In the genomic region with DNA sequence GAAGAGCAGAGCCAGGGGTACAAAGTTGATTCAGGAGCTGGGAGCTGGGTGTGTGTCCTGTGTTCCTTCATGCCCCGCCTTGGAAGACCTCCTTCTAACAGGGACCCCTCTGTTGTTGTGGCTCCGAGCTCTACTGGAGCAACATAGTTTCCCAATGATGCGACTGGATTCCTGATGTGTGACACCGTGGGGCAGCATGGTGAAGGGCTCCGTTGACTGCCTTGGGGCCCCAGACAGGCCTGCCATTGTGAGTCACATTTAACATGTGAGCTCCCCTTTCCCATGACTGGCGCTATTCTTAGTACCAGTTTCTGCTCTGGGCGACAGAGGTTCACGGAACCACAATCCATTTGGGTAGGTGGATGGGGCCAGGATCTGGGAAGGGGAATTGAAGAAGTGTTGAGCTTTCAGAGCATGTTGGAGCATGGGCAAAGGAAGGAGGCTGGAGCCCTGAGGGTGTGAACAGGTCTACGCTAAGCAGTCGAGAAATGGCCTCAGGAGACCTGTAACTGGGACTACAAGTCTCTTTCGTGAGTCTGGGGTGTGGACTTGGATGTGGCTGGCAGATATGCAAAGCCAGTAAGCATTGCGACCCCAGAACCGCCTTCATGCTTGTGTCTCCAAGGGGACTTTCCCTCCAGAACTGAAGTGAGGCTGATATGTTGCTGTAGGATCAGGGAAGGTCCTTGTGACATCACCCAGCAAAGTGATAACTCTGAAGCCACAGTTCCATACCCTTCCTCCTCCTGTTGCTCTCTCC, we compare ENCODE assay signal across 14 mouse cellular contexts.
A peak's percentile ranks its signal among the peaks of the same experiment; 100 is the strongest.
DNase-seq lines count a peak whose midpoint lies in the region; ATAC-seq and TF ChIP-seq lines count a peak whose summit lies in the region.
"Had no signal": no experiment of that assay in that cellular context is flagged by ENCODE, and none has a peak within 500 bp of the region (broad histone marks: within the 10 kb centered on the region; RNA-seq: fewer than 3 reads in every experiment).

No protein-coding gene starts in this region.

- TF ChIP-seq POLR2A in spleen, adult 2 months (IDR thresholded peaks at IDR 0.05; ENCODE audit: low read depth, low read length): no peak

- ATAC-seq in heart, embryonic 11.5 days (replicated peaks; ENCODE audit: insufficient number of reproducible peaks, low FRiP score, low TSS enrichment): no peak
- ATAC-seq: hindbrain, postnatal 0 days had no signal

- no peak for TF ChIP-seq CTCF in spleen, adult 2 months (IDR thresholded peaks at IDR 0.05; ENCODE audit: extremely low read depth, insufficient read depth, insufficient read length, insufficient replicate concordance)

- DNase-seq in heart, postnatal 10 days: no peak
- DNase-seq in spleen, adult 2 months (ENCODE audit: low read depth in 1 of 2, low spot score in 2 of 2): no peak
- DNase-seq in spleen, postnatal 10 days (ENCODE audit: low spot score in 2 of 2): no peak
- DNase-seq in Muller cell, postnatal 12 days (ENCODE audit: inconsistent ontology term): peak; percentile 64
- DNase-seq in splenic B cell, adult 2 months (ENCODE audit: low read depth, low spot score): peak; percentile 50
- no peak for DNase-seq in kidney, adult 9 months
- DNase-seq: adrenal gland, postnatal 14 days; cerebellum, adult 9-11 months; embryo, embryonic 11 days had no signal

- 56% methylated on average over 13 of the region's 13 CpGs for WGBS in heart, embryonic 11.5 days (ENCODE audit: insufficient replicate concordance)
- WGBS in spleen, adult 2 months: 67% methylated on average over 13 of the region's 13 CpGs

- peak overlapping the region; percentile 63; the same call in 1 of the 2 replicates for H3K27ac ChIP-seq in heart, embryonic 11.5 days (ENCODE audit: low read depth, low read length)
- peak overlapping the region; percentile 40 for H3K27ac ChIP-seq in spleen, adult 2 months (ENCODE audit: insufficient read depth, low read length)
- H3K27ac ChIP-seq: hindbrain, postnatal 0 days; lung, embryonic 15.5 days; neural tube, embryonic 15.5 days had no signal

- no peaks in the 10 kb centered on the region for H3K9me3 ChIP-seq in heart, embryonic 11.5 days (replicated peaks; ENCODE audit: control insufficient read depth, low read length)
- H3K9me3 ChIP-seq: lung, embryonic 15.5 days; neural tube, embryonic 15.5 days had no signal

- peaks cover 26% of the 10 kb centered on the region for H3K4me1 ChIP-seq in heart, embryonic 11.5 days (ENCODE audit: control insufficient read depth, insufficient read depth, low read length)
- H3K4me1 ChIP-seq in spleen, adult 2 months (ENCODE audit: control insufficient read depth, insufficient read depth, insufficient read length): peaks cover 31% of the 10 kb centered on the region
- H3K4me1 ChIP-seq: neural tube, embryonic 15.5 days had no signal

- H3K4me3 ChIP-seq in heart, embryonic 11.5 days (ENCODE audit: low read depth, low read length): no peak overlapping the region
- H3K4me3 ChIP-seq in spleen, adult 2 months (ENCODE audit: extremely low read depth, insufficient read depth, insufficient read length): no peak overlapping the region
- H3K4me3 ChIP-seq: lung, embryonic 15.5 days; neural tube, embryonic 15.5 days had no signal

- H3K9ac ChIP-seq in heart, embryonic 11.5 days (ENCODE audit: low read depth, low read length): no peak overlapping the region
- H3K9ac ChIP-seq: lung, embryonic 15.5 days; neural tube, embryonic 15.5 days had no signal

- no peak overlapping the region for H3K4me2 ChIP-seq in heart, embryonic 11.5 days
- H3K4me2 ChIP-seq: liver, embryonic 11.5 days; lung, embryonic 15.5 days; neural tube, embryonic 15.5 days had no signal

- no peaks in the 10 kb centered on the region for H3K27me3 ChIP-seq in heart, embryonic 11.5 days (ENCODE audit: control insufficient read depth, insufficient read depth, low read length)
- H3K27me3 ChIP-seq in spleen, adult 2 months (ENCODE audit: control insufficient read depth, insufficient read depth, low read length): no peaks in the 10 kb centered on the region
- no peaks in the 10 kb centered on the region for H3K27me3 ChIP-seq in splenic B cell, adult 2 months (ENCODE audit: control insufficient read depth, insufficient read depth, low read length, poor library complexity, severe bottlenecking)
- H3K27me3 ChIP-seq: lung, embryonic 15.5 days; neural tube, embryonic 15.5 days had no signal

- intact Hi-C loops in heart, postnatal 10 days (cut with DNase I): loop anchor here (5.0 kb wide), 2 partner anchors 158 to 192 kb away; no protein-coding TSS in a partner anchor

- peaks cover 7% of the 10 kb centered on the region; the same call in 1 of the 2 replicates for H3K36me3 ChIP-seq in heart, embryonic 11.5 days (ENCODE audit: control insufficient read depth, insufficient read depth, low read length)
- H3K36me3 ChIP-seq in spleen, adult 2 months (ENCODE audit: control insufficient read depth, insufficient read depth, low read length): peaks cover 53% of the 10 kb centered on the region
- H3K36me3 ChIP-seq in splenic B cell, adult 2 months (ENCODE audit: control insufficient read depth, insufficient read depth, low read length, poor library complexity, severe bottlenecking): peaks cover 25% of the 10 kb centered on the region
- H3K36me3 ChIP-seq: neural tube, embryonic 15.5 days had no signal

Comparison
In these comparisons a context has a peak if more than half of its experiments do, and no peak if none do; other contexts are left out.
1. DNase-seq: peak in Muller cell, postnatal 12 days (single experiment) and splenic B cell, adult 2 months (single experiment); none in heart, postnatal 10 days (0 of 2), spleen, adult 2 months (0 of 2), spleen, postnatal 10 days (0 of 2) and kidney, adult 9 months (single experiment).